Mouse (Mus musculus) kidney, adult 2 months (tissue): ENCODE measurements at regions not wholly inside any gene's neighbourhood (a gene's known extent, or its start where the extent isn't known, plus 50 kb on each side); places are given as distances from the start of the nearest gene placed in this dataset.

ENCODE experiments used
- CTCF ChIP-seq: fragments of 200-500 bp; conservative IDR thresholded peaks from 2 replicates; pipeline ENCODE4 v1.5.1; 2011; ENCODE audit warnings: low read depth, mild to moderate bottlenecking, control low read depth, low read length, moderate library complexity, mixed read lengths; ENCODE audit not compliant: insufficient read depth, insufficient read length
- POLR2A ChIP-seq: fragments of 200-500 bp; IDR thresholded peaks from one replicate; pipeline ENCODE4 v1.6.1; 2011; ENCODE audit warnings: low read depth, low read length, control low read depth

- TF ChIP-seq POLR2A: no peak
- TF ChIP-seq CTCF: no peak
These were observed 126.3 kb upstream of the Arhgap5 start for GRCm38 (mm10) chr12:52377463-52377848.
